Mouse (Mus musculus): Measurements from ENCODE around the gene Zpbp2. TPM values are rescaled to one million over a fixed set of nuclear protein-coding genes. Genes with fewer than 3 reads are reported as not detected.
A peak's percentile ranks its signal among the peaks of the same experiment; 100 is the strongest.

Gene Zpbp2
- polyA plus RNA-seq, 1 experiment: not detected

DNA sequence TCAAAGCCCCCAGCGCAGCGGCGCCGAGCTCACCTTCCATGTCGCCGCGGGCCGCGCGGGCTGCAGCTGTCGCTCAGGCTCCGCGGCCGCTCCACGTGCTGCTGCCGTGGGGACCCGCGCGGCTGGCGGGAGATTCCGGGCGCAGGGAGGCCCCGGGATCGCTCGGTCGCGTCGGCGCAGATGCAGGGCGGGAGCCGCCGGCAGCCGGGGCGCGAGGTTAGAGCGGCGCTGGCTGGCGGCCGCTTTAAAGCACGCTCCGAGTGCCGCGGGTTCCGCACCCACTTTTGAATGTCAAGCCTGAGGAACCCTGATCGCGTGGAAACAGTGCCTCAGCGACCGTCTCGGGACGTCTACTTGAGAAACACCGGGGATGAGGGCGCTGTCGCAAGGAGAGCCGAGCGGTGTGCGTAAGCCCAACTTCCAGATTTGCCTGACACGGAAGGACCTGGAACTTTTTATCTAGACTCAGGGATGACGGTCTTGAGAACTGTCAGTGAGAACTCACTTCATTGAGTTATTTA is 5.1 kb upstream of the Zpbp2 start, which contains the start of gene Ikzf3:
Gene Ikzf3 (minus strand): TSS at position 321 of the 521 bp plus-strand sequence.
- peak within 1 kb of the TSS; percentile 63 for H3K27ac ChIP-seq (ENCODE audit: insufficient read depth, low read depth, low read length)

DNA sequence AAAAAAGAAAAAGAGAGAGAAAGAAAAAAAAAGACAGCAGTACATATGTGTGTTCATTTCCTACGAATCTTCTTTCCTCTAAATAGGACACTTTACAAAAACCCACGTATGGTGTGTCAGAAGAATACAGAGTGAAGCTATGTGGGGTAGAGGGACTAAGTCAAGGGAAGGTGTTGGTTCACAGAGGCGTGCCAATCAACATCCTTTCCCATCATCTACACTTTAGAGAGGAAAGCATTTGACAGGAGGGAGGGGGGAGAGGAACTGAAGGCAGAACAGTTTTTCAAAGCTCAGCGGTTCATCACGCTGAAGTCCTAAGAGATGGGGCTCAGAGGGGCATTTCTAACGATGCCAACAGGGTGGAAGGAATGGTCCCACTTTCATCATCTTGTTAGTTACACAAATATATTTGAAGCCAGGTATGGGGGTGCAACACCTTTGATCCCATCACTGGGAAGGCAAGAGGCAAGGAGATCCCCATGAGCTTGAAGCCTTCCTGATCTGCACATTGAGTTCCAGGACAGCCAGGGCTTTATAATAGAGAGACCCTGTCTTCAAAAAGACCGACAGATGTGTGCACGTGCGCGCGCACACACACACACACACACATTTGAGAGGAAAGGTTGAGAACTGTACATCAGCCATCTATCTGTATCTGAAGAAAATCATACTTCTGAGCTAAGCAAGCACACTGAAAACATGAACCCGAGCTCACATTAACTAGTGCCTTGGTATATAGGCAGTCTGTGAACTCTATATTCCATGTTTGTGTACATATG is 4.2 kb upstream of the Zpbp2 start:
- Histone ChIP-seq H3K27me3 (ENCODE audit: control insufficient read depth, insufficient read depth, low read length) (peaks cover 35% of the 10 kb centered on the region), H3K4me1 (ENCODE audit: control insufficient read depth, insufficient read depth, insufficient read length, low read length) (peaks cover 6% of the 10 kb centered on the region; the same call in 1 of the 2 replicates), H3K4me3 (ENCODE audit: low read depth, low read length) (peak overlapping the region; percentile 26), H3K36me3 (ENCODE audit: control insufficient read depth, insufficient read depth, low read length) (no peaks in the 10 kb centered on the region), H3K27ac (ENCODE audit: insufficient read depth, low read depth, low read length) (peak overlapping the region; percentile 63)
- no peak for TF ChIP-seq POLR2A (IDR thresholded peaks at IDR 0.05; ENCODE audit: low read depth, low read length)
- no peak for TF ChIP-seq CTCF (IDR thresholded peaks at IDR 0.05; ENCODE audit: extremely low read depth, insufficient read length, insufficient replicate concordance, low read depth, low read length)
- 48% methylated on average over 12 of the region's 12 CpGs for WGBS

More for the DNA sequence above, 5.1 kb upstream of the Zpbp2 start, which contains the start of gene Ikzf3:
- H3K4me3 ChIP-seq (ENCODE audit: low read depth, low read length): peak within 1 kb of the TSS; percentile 63
- TF ChIP-seq CTCF (IDR thresholded peaks at IDR 0.05; ENCODE audit: extremely low read depth, insufficient read length, insufficient replicate concordance, low read depth, low read length): no peak
- no peak for TF ChIP-seq POLR2A (IDR thresholded peaks at IDR 0.05; ENCODE audit: low read depth, low read length)
- 2% methylated on average over 58 of the region's 58 CpGs for WGBS
- peaks cover 3% of the 10 kb centered on the region; the same call in 1 of the 2 replicates for H3K4me1 ChIP-seq (ENCODE audit: control insufficient read depth, insufficient read depth, insufficient read length, low read length)
- peaks cover 39% of the 10 kb centered on the region for H3K27me3 ChIP-seq (ENCODE audit: control insufficient read depth, insufficient read depth, low read length)
- H3K36me3 ChIP-seq (ENCODE audit: control insufficient read depth, insufficient read depth, low read length): no peaks in the 10 kb centered on the region

DNA sequence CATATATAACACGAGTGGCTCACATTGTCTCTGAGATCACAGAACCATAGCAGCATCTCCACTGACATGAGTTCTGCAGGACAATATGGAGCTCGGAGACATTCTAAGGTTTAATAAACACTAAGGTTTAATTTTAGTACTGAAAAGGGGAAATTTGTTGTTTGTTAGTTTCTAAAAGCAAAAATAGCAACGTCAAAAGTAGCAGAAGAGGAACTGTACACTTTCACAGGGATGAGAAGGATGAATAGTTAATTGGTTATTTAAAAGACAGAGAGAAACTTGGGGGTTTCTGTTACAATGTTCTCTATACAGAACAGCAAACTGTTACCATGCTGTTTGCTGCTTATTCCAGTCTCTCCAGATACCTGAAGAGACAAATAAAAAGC is 3.6 kb upstream of the Zpbp2 start:
- peaks cover 6% of the 10 kb centered on the region; the same call in 1 of the 2 replicates for H3K4me1 ChIP-seq (ENCODE audit: control insufficient read depth, insufficient read depth, insufficient read length, low read length)
- H3K36me3 ChIP-seq (ENCODE audit: control insufficient read depth, insufficient read depth, low read length): no peaks in the 10 kb centered on the region
- no peak overlapping the region for H3K27ac ChIP-seq (ENCODE audit: insufficient read depth, low read depth, low read length)
- H3K4me3 ChIP-seq (ENCODE audit: low read depth, low read length): no peak overlapping the region
- no peak for TF ChIP-seq CTCF (IDR thresholded peaks at IDR 0.05; ENCODE audit: extremely low read depth, insufficient read length, insufficient replicate concordance, low read depth, low read length)
- no peak for TF ChIP-seq POLR2A (IDR thresholded peaks at IDR 0.05; ENCODE audit: low read depth, low read length)
- WGBS: 43% methylated on average over 3 of the region's 3 CpGs
- H3K27me3 ChIP-seq (ENCODE audit: control insufficient read depth, insufficient read depth, low read length): peaks cover 34% of the 10 kb centered on the region

DNA sequence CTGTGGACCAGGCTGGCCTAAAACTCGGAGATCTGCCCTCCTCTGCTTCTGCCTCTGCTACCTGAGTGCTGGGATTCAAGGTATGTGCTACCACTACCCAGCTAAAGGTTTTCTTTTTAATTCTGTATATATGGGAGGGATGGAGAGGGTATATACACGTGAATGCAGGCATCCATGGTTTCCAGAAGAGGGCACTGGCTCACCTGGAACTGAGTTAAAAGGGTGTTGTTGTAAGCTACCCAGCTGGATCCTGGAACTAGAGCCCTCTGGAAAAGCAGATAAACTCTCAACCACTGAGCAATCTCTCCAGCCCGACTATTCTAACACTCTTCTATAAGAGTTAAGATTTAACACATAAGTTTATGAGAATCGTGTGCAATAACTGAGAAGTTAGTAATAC is 1.5 kb upstream of the Zpbp2 start:
- Histone ChIP-seq H3K36me3 (ENCODE audit: control insufficient read depth, insufficient read depth, low read length) (no peaks in the 10 kb centered on the region), H3K4me3 (ENCODE audit: low read depth, low read length) (no peak overlapping the region), H3K4me1 (ENCODE audit: control insufficient read depth, insufficient read depth, insufficient read length, low read length) (peaks cover 6% of the 10 kb centered on the region; the same call in 1 of the 2 replicates), H3K27ac (ENCODE audit: insufficient read depth, low read depth, low read length) (peak overlapping the region; percentile 61; the same call in 1 of the 2 replicates), H3K27me3 (ENCODE audit: control insufficient read depth, insufficient read depth, low read length) (peaks cover 34% of the 10 kb centered on the region)
- TF ChIP-seq CTCF (IDR thresholded peaks at IDR 0.05; ENCODE audit: extremely low read depth, insufficient read length, insufficient replicate concordance, low read depth, low read length) (no peak), POLR2A (IDR thresholded peaks at IDR 0.05; ENCODE audit: low read depth, low read length) (no peak)
- 68% methylated on average over 4 of the region's 4 CpGs for WGBS

DNA sequence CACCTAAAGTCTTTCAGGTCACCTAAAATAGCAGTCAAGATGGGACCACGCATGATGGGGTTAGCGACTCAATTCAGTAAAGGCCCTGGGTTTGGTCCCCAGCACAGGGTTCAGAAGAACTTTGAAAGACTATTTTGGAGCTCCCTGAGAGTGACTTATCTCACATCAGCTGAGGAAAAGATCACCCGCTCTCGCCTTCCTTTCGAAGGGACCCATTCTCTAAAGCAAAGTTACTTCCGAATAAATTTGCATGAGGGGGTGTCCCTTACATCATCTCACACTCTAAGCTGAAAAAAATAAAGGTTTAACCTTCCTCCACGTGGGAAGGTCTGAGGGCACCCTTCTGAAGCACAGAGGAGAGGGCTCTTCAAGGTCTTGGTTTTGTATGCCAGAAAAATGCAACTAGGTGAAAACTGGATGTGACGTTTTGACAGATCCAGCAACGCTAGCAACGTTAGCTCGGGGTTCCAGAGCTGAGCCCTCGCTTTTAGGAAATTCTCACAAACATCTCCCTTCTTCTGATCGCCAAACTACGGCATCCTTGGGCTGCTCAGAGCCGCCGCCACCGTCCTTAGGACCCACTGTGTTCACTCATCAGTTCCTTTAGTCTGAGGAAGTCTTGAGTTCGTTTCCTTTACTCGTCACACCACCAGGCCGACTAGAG is 454 bp upstream of the Zpbp2 start:
- Histone ChIP-seq H3K27me3 (ENCODE audit: control insufficient read depth, insufficient read depth, low read length) (peaks cover 29% of the 10 kb centered on the region), H3K27ac (ENCODE audit: insufficient read depth, low read depth, low read length) (peak overlapping the region; percentile 61), H3K4me3 (ENCODE audit: low read depth, low read length) (peak overlapping the region; percentile 94), H3K36me3 (ENCODE audit: control insufficient read depth, insufficient read depth, low read length) (no peaks in the 10 kb centered on the region), H3K4me1 (ENCODE audit: control insufficient read depth, insufficient read depth, insufficient read length, low read length) (peaks cover 6% of the 10 kb centered on the region; the same call in 1 of the 2 replicates)
- whole genome bisulfite sequencing: 23% methylated on average over 20 of the region's 20 CpGs
- TF ChIP-seq POLR2A (IDR thresholded peaks at IDR 0.05; ENCODE audit: low read depth, low read length): 0 out of 2 replicates have a peak, but pooled peaks have one; percentile 30
- peak; percentile 15; the same call in 1 of the 2 replicates for TF ChIP-seq CTCF (IDR thresholded peaks at IDR 0.05; ENCODE audit: extremely low read depth, insufficient read length, insufficient replicate concordance, low read depth, low read length)

DNA sequence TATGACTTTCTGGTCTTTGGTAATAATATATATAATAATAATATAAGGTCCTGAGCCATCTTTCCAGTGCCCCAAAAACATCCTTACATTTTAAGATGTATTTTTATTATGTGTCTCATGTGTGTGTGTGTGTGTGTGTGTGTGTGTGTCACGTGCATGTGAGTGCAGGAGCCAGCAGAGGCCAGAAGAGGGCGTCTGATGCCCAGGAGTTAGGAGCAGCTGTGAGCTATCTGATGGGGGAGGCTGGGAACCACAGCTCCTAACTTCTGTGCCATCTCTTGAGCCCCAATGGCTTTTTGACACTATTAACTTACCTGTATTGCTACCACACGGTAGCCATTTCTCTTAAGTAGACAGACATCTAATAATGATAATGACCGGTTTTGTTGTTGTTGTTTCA is 3.1 kb downstream of the Zpbp2 start:
- WGBS: 95% methylated on average over 4 of the region's 4 CpGs
- H3K36me3 ChIP-seq (ENCODE audit: control insufficient read depth, insufficient read depth, low read length): no peaks in the 10 kb centered on the region
- no peak overlapping the region for H3K27ac ChIP-seq (ENCODE audit: insufficient read depth, low read depth, low read length)
- H3K4me1 ChIP-seq (ENCODE audit: control insufficient read depth, insufficient read depth, insufficient read length, low read length): peaks cover 6% of the 10 kb centered on the region; the same call in 1 of the 2 replicates
- H3K4me3 ChIP-seq (ENCODE audit: low read depth, low read length): no peak overlapping the region
- TF ChIP-seq POLR2A (IDR thresholded peaks at IDR 0.05; ENCODE audit: low read depth, low read length) (no peak), CTCF (IDR thresholded peaks at IDR 0.05; ENCODE audit: extremely low read depth, insufficient read length, insufficient replicate concordance, low read depth, low read length) (0 out of 2 replicates have a peak, but pooled peaks have one; percentile 7)
- 0 out of 2 replicates have a peak, but pooled peaks cover 7% of the 10 kb centered on the region for H3K27me3 ChIP-seq (ENCODE audit: control insufficient read depth, insufficient read depth, low read length)

All from small intestine, adult 2 months (tissue).